Mouse (Mus musculus): Measurements from ENCODE around the gene Dnaaf3. TPM values are rescaled to one million over a fixed set of nuclear protein-coding genes. Genes with fewer than 3 reads are reported as not detected.
A peak's percentile ranks its signal among the peaks of the same experiment; 100 is the strongest.

Dnaaf3 gene
- polyA plus RNA-seq, 1 experiment from 2014 or later = 2.3 TPM

- no peaks in the 10 kb centered on the region for H3K9me3 ChIP-seq
- no peak overlapping the region for H3K27ac ChIP-seq
- H3K9ac ChIP-seq (replicated peaks) = no peak overlapping the region
- H3K36me3 ChIP-seq = peaks cover 82% of the 10 kb centered on the region
- H3K4me3 ChIP-seq (replicated peaks) = no peak overlapping the region
- no peak overlapping the region for H3K4me2 ChIP-seq (replicated peaks)
- H3K4me1 ChIP-seq (replicated peaks) = peaks cover 7% of the 10 kb centered on the region
- no peaks in the 10 kb centered on the region for H3K27me3 ChIP-seq
- 91% methylated on average over 13 of the region's 13 CpGs for WGBS
- no peak for ATAC-seq
Measured at GRCm38 (mm10) chr7:4492284-4493224, 39.7 kb downstream of the Dnaaf3 start.

GRCm38 (mm10) chr7:4491308-4491707, 40.9 kb downstream of the Dnaaf3 start:
- Histone ChIP-seq H3K4me2 (replicated peaks) (no peak overlapping the region), H3K4me1 (replicated peaks) (no peaks in the 10 kb centered on the region), H3K36me3 (peaks cover 81% of the 10 kb centered on the region), H3K4me3 (replicated peaks) (no peak overlapping the region), H3K9ac (replicated peaks) (no peak overlapping the region), H3K9me3 (no peaks in the 10 kb centered on the region), H3K27ac (no peak overlapping the region), H3K27me3 (no peaks in the 10 kb centered on the region)
- no peak for ATAC-seq
- WGBS = 90% methylated on average over 6 of the region's 6 CpGs

- no peak overlapping the region for H3K4me2 ChIP-seq (replicated peaks)
- peaks cover 13% of the 10 kb centered on the region; the same call in 1 of the 2 replicates for H3K27me3 ChIP-seq
- no peak for ATAC-seq
- H3K4me3 ChIP-seq (replicated peaks) = no peak overlapping the region
- no peak overlapping the region for H3K9ac ChIP-seq (replicated peaks)
- H3K36me3 ChIP-seq = peaks cover 62% of the 10 kb centered on the region
- H3K4me1 ChIP-seq (replicated peaks) = peaks cover 24% of the 10 kb centered on the region
- no peaks in the 10 kb centered on the region for H3K9me3 ChIP-seq
- 88% methylated on average over 12 of the region's 12 CpGs for WGBS
- H3K27ac ChIP-seq = no peak overlapping the region
Measured at GRCm38 (mm10) chr7:4482281-4482680, 50.0 kb downstream of the Dnaaf3 start.

- peaks cover 34% of the 10 kb centered on the region for H3K27me3 ChIP-seq
- no peak overlapping the region for H3K27ac ChIP-seq
- WGBS = 26% methylated on average over 6 of the region's 6 CpGs
- no peaks in the 10 kb centered on the region for H3K9me3 ChIP-seq
- H3K4me3 ChIP-seq (replicated peaks) = no peak overlapping the region
- peaks cover 24% of the 10 kb centered on the region for H3K4me1 ChIP-seq (replicated peaks)
- ATAC-seq = no peak
- peaks cover 40% of the 10 kb centered on the region for H3K36me3 ChIP-seq
- no peak overlapping the region; the same call in 1 of the 2 replicates for H3K9ac ChIP-seq (replicated peaks)
- peak overlapping the region; percentile 84; the same call in 1 of the 2 replicates for H3K4me2 ChIP-seq (replicated peaks)
Measured at GRCm38 (mm10) chr7:4479674-4480073, 52.6 kb downstream of the Dnaaf3 start.

GRCm38 (mm10) chr7:4478796-4479291, 53.4 kb downstream of the Dnaaf3 start:
- Histone ChIP-seq H3K4me3 (replicated peaks) (peak overlapping the region; percentile 47), H3K9ac (replicated peaks) (peak overlapping the region; percentile 67), H3K4me2 (replicated peaks) (peak overlapping the region; percentile 84), H3K27me3 (peaks cover 42% of the 10 kb centered on the region), H3K27ac (peak overlapping the region; percentile 39; the same call in 1 of the 2 replicates), H3K9me3 (no peaks in the 10 kb centered on the region), H3K36me3 (peaks cover 32% of the 10 kb centered on the region), H3K4me1 (replicated peaks) (peaks cover 24% of the 10 kb centered on the region)
- ATAC-seq = peak; percentile 7; the same call in 1 of the 2 replicates
- 2% methylated on average over 16 of the region's 16 CpGs for WGBS

GRCm38 (mm10) chr7:4478021-4478795, 54.0 kb downstream of the Dnaaf3 start:
- under 1% methylated on average over 39 of the region's 39 CpGs for WGBS
- H3K27me3 ChIP-seq = peaks cover 49% of the 10 kb centered on the region
- H3K9me3 ChIP-seq = no peaks in the 10 kb centered on the region
- H3K4me2 ChIP-seq (replicated peaks) = peak overlapping the region; percentile 84
- H3K4me3 ChIP-seq (replicated peaks) = peak overlapping the region; percentile 47
- H3K27ac ChIP-seq = peak overlapping the region; percentile 76
- peak overlapping the region; percentile 67 for H3K9ac ChIP-seq (replicated peaks)
- ATAC-seq = peak; percentile 96
- peaks cover 24% of the 10 kb centered on the region for H3K4me1 ChIP-seq (replicated peaks)
- peaks cover 25% of the 10 kb centered on the region for H3K36me3 ChIP-seq

GRCm38 (mm10) chr7:4473940-4474339, 58.3 kb downstream of the Dnaaf3 start:
- H3K36me3 ChIP-seq = no peaks in the 10 kb centered on the region
- no peak overlapping the region for H3K4me3 ChIP-seq (replicated peaks)
- no peak overlapping the region for H3K4me2 ChIP-seq (replicated peaks)
- peak overlapping the region; percentile 44; the same call in 1 of the 2 replicates for H3K9ac ChIP-seq (replicated peaks)
- no peak for ATAC-seq
- WGBS = 9% methylated on average over 19 of the region's 19 CpGs
- no peak overlapping the region for H3K27ac ChIP-seq
- peaks cover 65% of the 10 kb centered on the region for H3K27me3 ChIP-seq
- H3K4me1 ChIP-seq (replicated peaks) = peaks cover 31% of the 10 kb centered on the region
- no peaks in the 10 kb centered on the region for H3K9me3 ChIP-seq

Small RNA genes lying within 50 kb of the gene (microRNA-seq; reads per million reads assigned to microRNA genes)
- gene Gm23577 = not detected

Other genes with a start within 250 kb of the Dnaaf3 start
- not detected in 2 replicates for gene Ncr1, start 194.7 kb downstream of the Dnaaf3 start, polyA plus RNA-seq (2015; fragmentation: Nextera tagmentation; extraction: Ambion mirVana)
- gene Gp6, start 134.7 kb downstream of the Dnaaf3 start, polyA plus RNA-seq (2015; fragmentation: Nextera tagmentation; extraction: Ambion mirVana) = 0.09 TPM in 1 of 2 replicates, not detected in the other
- 37.9 and 41.6 TPM in 2 replicates for gene Rdh13, start 86.8 kb downstream of the Dnaaf3 start, polyA plus RNA-seq (2015; fragmentation: Nextera tagmentation; extraction: Ambion mirVana)
- 5.5 and 8.2 TPM in 2 replicates for gene Eps8l1, start 71.8 kb downstream of the Dnaaf3 start, polyA plus RNA-seq (2015; fragmentation: Nextera tagmentation; extraction: Ambion mirVana)
- 34.9 and 51.9 TPM in 2 replicates for gene Ppp1r12c, start 30.8 kb downstream of the Dnaaf3 start, polyA plus RNA-seq (2015; fragmentation: Nextera tagmentation; extraction: Ambion mirVana)
- 5.4 and 6.3 TPM in 2 replicates for gene Tnnt1, start 16.1 kb downstream of the Dnaaf3 start, polyA plus RNA-seq (2015; fragmentation: Nextera tagmentation; extraction: Ambion mirVana)
- gene Tnni3, start 8.2 kb downstream of the Dnaaf3 start, polyA plus RNA-seq (2015; fragmentation: Nextera tagmentation; extraction: Ambion mirVana) = 1.4 and 2.3 TPM in 2 replicates
- gene Syt5, start 15.1 kb upstream of the Dnaaf3 start, polyA plus RNA-seq (2015; fragmentation: Nextera tagmentation; extraction: Ambion mirVana) = 92.2 and 97.8 TPM in 2 replicates
- 0.35 and 0.67 TPM in 2 replicates for gene Ptprh, start 71.6 kb upstream of the Dnaaf3 start, polyA plus RNA-seq (2015; fragmentation: Nextera tagmentation; extraction: Ambion mirVana)
- gene Tmem86b, start 99.0 kb upstream of the Dnaaf3 start, polyA plus RNA-seq (2015; fragmentation: Nextera tagmentation; extraction: Ambion mirVana) = 3.8 and 3.9 TPM in 2 replicates
- 9.2 and 11.4 TPM in 2 replicates for gene Ppp6r1, start 126.6 kb upstream of the Dnaaf3 start, polyA plus RNA-seq (2015; fragmentation: Nextera tagmentation; extraction: Ambion mirVana)
- 122 and 123 TPM in 2 replicates for gene Hspbp1, start 152.6 kb upstream of the Dnaaf3 start, polyA plus RNA-seq (2015; fragmentation: Nextera tagmentation; extraction: Ambion mirVana)
- gene Brsk1, start 158.2 kb upstream of the Dnaaf3 start, polyA plus RNA-seq (2015; fragmentation: Nextera tagmentation; extraction: Ambion mirVana) = 6.8 and 7.6 TPM in 2 replicates
- 0.22 and 0.24 TPM in 2 replicates for gene Tmem150b, start 192.8 kb upstream of the Dnaaf3 start, polyA plus RNA-seq (2015; fragmentation: Nextera tagmentation; extraction: Ambion mirVana)
- 90.0 and 92.5 TPM in 2 replicates for gene Kmt5c, start 207.7 kb upstream of the Dnaaf3 start, polyA plus RNA-seq (2015; fragmentation: Nextera tagmentation; extraction: Ambion mirVana)
- 19.7 and 22.9 TPM in 2 replicates for gene Cox6b2, start 220.6 kb upstream of the Dnaaf3 start, polyA plus RNA-seq (2015; fragmentation: Nextera tagmentation; extraction: Ambion mirVana)
- not detected in 2 replicates for gene Fam71e2, start 238.8 kb upstream of the Dnaaf3 start, polyA plus RNA-seq (2015; fragmentation: Nextera tagmentation; extraction: Ambion mirVana)